Mouse (Mus musculus) cerebellum, postnatal 14 days (tissue): ENCODE data around the gene Me3.

Source experiments
- DNase-seq, 2 experiments: peaks; one replicate each; pipeline ENCODE4 v3.0.0; 2021; ENCODE audit warnings: mixed read lengths in 2 of 2

Me3 gene

DNA sequence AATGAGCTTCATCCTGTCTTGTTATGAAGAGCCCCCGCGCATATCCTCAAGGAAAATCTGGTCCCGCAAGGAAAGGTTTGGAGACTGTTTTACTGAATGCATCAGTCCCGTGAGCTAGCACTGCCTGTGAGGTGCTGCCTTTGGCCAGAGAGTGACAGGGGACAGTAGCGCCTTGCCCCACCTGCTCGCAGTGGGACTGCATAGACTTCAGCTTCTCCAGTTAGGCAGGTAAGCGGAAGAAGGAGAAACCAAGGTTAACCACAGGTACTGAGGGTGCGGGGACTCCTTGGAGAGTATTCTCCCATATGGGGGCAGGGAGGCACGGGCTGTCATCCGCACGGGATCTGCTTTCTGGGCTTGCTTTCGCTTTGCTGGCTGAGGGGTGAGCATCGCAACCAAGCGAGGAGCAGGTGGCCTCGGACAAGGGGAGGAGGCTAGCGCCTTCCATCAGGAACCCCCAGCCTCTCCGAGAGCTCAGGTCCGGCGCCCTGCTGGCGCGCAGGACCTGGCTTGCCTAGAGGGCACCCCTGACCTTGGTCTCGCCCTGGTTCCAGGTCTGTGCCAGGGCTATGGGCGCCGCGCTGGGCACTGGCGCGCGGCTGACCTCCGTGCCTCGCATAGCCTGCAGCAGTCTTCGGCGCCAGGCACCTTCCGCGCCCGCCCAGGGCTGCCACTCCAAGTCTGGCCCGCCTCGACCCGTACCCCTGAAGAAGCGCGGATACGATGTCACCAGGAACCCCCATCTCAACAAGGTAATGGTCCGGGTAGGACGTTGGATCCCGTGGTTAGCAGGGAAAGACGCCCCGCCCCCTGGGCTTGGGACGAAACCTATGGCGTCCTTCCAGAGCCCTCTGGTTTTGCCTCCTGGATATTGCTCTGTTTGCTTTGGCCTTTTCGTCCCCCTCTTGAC is at the start of gene Me3:
Me3 (plus strand) TSS at position 51 of the 910 bp plus-strand sequence.
- peak; percentile 93 to 95 for DNase-seq

DNA sequence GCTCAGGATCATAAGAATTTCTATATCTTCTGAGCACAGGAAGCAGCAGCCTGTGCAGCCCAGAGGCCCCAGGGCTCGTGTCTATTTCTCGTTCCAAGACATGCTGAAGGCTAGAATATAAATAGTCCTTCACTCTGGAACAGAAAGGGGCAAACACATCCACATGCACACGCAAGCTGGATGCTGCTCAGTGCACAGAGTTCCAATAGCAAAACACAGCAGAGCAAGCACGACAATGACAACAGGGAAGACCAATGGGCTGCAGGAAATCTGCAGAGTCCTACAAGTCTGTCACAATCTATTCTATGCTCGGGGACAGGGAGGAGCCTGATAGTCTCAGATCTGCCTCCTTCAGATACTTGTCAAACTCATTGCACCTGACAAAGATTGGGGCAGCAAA is 42.2 kb upstream of the Me3 start:
- no peak for DNase-seq

DNA sequence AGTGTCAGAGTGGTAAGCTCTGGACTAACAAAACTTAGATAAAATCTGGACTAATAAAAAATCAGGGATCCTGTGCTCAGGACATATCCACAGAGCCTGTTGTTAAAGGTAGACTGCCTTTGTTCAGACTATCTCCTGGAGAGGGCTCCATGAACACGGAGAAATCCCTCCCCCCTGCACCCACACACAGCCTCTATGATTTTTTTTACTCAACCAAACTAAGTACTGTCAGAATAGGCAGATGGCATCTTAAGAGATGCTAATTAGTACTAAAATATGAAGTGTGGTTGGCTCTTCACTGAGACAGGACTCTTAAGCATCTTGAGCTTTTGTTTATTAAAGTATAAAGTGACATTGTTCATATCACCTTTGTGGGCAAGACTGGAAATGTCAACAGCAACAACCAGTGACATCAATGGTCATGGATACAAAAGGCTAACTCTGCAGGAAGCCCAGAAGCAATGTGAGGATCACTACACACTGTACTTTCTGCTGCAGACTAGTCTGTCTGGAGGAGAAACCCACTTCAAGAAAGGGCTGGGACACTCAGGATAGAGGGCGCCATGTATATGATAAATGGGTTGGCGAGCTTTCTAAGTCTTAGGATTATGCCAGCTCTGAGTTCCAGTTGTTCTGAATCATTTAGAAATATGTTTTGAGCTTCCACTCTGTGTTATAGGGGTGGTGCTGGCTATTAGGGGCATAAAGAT is 41.5 kb upstream of the Me3 start:
- no peak for DNase-seq

DNA sequence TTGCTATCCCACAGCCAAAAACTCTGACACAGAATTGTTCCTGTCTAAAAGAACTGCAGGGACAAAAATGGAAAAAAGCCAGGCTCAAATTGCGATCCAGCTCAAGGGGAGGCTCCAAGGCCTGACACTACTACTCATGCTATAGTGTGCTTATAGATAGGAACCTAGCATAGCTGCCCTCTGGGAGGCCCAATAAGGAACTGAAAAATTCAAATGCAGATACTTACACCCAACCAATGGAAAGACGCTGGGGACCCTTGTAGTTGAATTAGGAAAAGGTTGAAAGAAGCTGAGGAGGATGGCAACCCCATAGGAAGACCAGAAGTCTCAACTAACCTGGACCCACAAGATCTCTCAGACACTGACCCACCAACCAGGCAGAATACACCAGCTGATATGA is 36.4 kb upstream of the Me3 start:
- no peak for DNase-seq

DNA sequence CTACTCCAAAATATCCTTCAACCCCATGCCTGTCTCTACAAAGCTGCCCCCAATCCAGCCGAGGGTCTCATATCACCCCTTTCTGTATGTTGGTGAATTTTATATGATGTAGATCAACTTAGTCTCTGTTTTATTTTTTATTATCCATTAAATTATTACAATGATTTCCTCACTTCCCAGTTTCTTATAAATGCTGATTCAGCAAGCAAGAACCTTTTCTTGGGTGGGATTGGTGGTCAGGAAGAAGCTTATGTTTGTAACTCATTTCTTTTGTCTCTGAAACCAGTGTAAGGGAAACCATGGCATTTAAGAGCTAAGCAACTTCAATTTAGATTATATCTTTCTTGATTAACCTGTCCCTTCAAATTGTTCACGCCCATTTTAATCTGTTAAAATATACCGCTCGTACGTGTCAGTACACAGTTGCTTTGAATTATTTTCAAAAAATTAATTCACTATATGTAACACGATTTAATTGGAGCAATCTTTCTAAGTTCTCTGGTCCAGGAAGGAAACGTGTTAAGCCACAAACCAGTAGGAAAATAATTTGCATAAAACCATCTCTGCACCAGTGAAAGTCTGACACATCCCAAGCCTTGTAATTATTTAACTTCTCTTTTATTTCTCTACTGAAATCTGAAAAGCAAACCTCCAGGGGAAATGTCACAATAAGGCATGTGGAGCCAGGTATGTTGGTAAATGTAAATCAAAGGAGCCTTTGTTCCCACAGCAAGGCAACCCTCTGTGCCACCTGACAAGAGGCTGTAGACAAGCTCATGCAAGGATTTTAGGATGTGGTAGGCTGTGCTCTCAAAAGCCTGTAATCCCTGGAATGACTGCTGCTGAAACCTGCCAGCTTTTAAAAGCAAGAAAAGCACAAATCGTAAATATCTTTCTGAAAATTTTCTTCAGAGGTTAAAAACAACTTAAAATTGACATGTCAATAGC is 26.3 kb upstream of the Me3 start:
- no peak for DNase-seq

DNA sequence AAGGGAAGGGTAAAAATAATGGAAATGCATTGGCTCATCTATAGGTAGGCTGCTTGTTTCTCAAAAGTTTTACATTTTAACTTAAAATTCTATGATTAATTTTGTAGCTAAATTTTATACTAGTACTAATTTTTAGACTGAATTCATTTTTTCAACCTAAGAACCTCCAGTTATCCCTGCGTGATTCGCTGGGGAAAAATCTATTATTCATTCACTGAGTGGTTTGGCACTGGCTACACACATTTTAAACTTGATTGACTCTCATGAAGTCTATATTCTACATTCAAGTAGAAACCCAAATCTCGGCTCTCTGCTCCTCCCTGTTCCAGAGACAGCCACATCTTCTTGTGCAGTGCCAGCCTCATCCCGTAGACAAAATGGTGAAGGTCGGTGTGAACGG is 24.9 kb upstream of the Me3 start:
- DNase-seq, result no peak

DNA sequence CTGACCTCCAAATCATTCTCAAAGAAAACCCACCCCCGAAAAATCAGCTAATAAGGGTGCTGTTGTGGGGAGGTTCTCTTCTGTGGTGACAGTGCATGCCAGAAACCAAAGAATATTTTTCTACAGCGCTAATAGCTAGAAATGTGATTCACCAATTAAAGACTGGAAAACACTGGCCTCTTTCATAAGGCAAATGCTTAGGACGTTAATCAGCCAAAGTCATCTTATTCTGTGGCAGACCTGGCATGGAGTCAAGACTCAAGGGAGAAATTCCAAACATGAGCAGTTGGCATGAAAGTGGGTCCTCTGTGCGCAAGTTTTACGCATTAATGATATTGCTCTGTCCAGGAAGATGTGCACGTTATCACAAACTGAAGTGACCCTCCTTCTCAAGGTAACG is 21.0 kb upstream of the Me3 start:
- peak; percentile 23 to 44 for DNase-seq

DNA sequence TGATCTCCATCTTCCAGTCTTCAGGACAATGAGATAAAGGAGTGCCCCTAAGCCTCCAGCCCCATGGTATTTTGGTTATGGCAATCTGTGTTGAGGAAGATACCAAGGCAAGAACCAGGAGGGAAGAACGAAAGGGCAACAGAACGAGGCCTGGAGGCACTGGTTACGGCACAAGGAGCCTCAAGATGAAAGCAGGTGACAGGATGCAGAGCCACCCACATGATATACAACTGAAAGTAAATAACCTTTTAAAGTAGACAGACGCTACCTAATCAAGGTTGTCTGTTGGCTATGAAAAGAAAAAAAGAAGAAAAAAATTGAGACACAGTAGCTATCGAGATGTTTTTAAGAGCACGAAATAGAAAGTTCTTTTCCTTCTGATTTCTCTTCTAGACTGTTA is 16.0 kb upstream of the Me3 start:
- DNase-seq, result no peak

DNA sequence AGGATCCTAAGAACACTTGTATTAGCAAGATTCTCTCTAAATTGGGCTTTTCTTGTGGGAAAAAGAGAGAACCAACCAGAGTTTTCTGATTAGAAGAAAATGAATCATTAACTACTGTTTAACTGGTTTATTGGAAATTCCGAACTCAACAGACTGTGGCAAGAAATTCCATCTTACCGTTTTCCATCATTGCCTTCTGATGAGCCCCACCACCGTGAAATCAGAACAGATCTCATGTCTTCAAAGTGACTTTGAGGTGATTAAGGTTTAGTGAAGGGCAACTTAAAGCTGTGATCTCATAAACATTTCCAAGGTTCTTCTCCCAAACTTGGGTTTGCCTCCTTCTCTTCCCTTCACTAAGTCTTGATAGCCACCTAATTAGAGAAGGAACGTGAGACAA is 8.9 kb upstream of the Me3 start:
- no peak for DNase-seq

DNA sequence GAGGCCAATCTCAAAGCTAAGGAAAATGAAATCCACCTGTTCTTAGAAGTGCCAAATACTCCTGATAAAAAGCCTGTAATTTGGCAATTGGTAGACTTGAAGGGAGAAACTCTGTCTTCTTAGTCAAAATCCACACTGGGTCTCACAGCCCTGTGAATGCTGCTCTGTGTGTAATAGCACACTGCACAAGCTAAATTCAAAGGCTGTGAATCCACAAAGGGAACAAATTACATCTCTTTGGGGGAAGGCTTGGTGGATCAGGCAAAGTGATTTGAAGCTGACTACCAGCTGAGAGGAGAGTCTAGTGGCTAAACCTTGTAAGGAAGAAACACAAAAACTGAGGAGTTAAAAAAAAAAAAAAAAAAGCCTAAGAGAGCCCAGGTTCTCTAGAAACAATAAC is 4.8 kb upstream of the Me3 start:
- no peak for DNase-seq

DNA sequence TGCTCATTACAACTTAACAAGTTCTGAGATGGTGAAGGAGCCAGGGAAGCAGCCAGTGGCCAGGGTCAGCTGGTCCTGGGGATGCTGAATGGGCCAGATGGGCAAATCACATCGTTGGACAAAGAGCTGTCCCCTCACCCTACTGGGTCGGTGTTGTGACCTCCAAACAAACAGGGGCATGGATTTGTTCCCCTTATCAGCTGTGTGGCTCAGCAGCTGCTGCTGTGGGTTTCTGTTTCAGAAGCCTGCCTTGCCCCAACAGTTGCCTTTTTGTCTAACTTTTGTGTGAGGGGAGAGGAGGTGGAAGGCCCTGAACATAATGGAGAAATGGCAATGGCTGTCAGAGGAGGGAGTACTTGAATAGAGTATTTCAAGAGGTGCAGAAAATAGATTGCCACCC is 4.2 kb upstream of the Me3 start:
- no peak for DNase-seq

DNA sequence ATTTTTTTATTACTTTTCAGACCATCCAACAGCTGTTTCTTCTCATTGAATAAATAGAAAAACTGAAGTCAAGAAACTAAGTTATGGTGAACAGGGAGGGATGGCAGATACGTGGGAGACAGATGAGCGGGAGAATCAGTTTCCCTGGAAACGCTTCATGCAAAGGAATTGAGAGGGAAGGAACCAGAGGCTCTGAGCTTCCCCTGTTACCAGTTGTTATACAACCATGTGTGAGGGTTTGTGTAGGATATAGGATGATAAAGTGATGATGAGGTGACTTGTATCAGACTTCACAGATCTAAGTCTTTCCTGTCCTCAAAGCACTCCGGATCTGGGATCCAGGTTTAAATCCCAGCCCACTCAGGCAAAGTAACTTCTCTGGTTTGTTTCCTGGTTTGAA is 3.2 kb upstream of the Me3 start:
- no peak for DNase-seq

DNA sequence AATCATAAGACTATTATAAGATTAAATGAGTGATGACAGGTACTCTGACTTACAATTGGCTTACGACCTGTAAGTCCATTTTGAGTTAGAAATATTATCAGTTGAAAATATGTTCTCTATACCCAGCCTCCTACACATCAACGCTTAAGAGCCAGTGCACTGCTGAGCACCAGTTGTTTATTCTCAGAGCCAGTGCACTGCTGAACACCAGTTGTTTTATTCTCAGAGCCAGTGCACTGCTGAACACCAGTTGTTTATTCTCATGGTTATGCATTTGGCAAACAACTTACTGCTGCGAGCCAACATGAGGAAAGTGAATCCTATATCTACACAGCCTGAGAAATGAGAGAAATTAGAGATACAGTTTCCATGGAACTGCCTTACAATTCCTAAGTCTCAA is 2.3 kb upstream of the Me3 start:
- no peak for DNase-seq

DNA sequence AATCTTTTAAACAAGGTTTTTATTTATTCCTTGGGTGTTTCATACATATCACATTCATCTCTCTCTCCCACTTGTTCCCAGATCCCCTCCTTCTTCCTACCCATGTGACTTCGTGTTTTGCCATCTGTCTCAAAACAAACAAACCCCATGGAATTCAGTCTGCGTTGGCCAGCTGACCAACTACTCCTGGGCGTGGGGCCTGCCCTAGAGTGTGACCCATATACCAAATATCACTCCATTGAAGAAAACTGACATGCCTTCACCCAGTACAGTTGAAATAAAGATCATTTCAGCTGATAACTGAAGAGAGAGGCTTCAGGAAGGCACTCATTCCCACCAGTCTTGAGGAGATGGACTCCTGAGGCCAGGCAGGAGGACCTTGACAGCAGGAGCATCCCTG is 1.4 kb upstream of the Me3 start:
- DNase-seq, result peak; percentile 58 to 64

DNA sequence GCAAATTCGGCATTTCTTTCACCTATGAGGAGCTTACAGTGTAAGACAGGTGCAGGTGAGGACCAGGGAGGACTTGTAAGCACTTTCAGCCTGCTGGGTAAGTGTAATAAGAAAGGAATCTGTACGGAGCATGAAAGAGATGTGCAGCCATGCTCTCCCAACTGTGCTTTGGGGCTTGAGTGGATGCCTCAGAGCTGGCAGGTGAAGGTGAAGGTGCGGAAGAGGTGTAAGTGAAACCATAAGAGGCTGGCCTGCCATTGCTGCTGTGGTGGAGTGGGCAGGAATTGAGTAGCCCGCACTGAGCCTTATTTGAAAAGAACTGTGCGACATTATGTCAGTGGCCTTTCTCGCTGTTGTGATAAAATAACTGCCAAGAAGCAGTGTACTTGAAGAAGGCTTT is 8.3 kb downstream of the Me3 start:
- no peak for DNase-seq

DNA sequence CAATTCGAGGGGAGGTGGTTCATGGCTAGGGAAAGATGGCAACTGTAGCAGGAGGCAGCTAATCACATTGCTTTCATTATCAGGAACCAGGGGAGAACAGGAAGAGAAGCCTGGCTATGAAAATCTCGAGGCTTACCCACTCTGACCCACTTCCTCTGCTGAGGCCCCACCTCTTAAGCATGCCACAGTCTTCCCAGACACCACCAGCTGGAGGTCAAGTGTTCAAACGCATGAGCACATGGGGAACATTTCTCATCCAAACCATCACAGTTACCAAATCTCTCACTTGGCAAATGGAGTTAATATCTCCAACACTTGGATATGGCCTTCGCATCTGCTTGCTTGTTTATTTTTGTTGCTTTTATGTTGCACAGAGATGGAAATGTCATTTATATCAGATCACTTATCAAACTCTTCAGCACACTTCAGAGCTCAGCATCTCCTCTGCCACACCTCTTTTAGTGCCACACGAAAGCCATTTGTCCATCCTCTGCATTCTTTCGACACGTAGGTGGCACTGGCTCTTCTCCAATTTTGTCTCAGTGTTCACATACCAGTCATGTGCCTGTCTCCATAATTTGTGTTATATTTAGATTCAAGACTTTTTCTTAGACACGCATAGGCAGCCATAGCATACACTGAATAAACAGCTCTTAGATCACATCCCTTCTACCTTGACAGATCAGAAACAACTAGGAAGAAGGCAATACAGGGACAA is 8.9 kb downstream of the Me3 start:
- peak in 1 of 2 experiments; percentile 28 for DNase-seq

DNA sequence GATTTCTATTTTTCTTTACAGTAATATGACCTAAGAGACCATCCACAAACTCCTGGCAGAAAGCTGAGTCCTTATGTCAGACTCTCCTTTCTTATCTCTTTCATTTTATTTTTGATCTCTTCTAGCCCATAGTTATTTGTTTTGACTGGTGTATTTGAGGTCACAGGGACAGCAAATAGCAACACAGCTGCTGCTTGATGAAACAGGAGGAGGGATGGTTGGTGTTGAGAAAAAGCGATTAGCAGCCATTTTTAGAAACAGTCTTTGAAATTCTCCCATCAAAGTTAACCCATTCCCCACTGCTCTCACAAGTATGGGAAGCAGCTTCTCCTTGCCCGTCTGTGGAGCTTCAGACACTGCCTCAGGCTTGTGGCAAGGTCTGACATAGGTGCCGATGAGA is 12.8 kb downstream of the Me3 start:
- DNase-seq, result no peak

DNA sequence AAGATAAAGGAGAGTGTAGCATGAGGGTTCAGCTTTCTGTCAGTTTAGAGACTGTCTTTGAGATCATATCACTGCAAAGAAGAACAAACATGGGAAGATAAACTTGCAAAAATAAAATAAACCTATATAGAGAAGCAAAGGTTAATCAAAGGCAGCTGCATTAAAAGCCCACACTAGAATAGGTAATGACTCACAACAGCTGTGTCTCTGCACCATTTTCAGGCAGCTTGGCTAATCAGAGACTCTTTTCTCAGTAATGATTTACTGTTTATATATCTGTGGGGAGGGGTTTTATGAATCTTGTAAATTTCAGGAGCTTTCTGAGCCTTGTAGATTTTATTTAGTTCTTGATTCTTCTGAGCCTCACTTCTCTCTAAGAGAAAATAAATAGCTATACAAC is 15.7 kb downstream of the Me3 start:
- no peak for DNase-seq

DNA sequence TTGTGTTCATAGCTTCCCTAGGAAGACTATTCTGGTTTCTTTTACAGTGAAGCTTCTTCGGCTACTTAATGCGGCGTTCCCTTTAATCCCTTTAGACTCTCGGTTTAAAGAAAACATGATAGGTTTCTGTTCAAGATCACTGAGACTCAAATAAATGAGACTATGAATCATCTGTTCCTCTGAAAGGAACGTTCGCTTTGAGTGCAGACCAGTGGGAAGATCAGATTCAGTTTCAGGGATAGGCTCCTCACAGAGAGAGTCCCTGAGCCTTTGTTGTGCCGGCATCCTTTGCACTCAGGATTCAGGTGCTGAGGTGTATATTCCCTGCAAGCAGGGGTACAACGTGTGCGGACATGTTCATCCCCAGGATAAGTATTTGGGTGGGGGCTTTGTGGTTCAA is 25.0 kb downstream of the Me3 start:
- DNase-seq, result no peak

DNA sequence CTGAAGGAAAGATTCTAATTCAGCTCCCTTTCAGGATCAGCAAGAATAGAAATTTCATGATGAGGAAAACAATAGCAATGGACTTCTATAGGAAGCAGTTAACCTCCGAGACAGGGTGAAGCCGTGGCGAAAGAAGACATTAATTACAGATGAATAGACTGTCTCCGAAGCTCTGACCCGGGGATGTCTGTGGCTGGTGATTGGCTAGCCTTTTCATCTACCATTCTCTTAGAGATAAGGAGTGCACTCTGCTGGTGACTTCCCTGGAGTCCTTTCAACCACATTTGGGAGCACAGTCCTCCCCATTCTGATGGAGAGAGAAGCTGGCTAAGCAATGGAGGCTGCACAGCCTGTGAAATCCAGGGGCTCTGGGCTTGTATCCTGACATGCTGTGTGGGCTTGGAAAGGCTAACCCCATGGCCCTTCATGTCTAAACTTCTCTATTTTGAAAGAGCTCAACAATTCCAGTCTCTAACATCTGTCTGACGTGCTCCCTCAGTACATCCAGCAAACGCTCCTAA is 25.6 kb downstream of the Me3 start:
- DNase-seq, result no peak

DNA sequence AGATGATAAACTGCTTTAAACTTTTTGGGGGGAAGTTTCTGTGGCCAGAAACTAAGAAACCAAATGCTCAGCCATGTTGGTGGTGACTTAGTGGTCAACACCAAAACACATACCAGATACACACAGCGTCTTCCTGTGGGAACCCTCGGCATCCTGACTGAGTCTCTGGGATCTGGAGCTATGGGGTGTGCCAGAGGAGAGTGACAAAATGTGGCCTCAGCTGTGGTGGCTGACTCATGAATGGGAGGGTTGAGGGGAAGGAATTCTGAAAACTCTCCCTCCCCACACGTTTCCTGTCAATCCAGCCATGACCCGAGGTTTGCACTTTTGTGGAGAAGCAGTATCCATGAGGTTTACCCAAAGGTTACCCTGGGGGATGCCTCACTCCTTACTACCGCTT is 32.0 kb downstream of the Me3 start:
- DNase-seq, result no peak

DNA sequence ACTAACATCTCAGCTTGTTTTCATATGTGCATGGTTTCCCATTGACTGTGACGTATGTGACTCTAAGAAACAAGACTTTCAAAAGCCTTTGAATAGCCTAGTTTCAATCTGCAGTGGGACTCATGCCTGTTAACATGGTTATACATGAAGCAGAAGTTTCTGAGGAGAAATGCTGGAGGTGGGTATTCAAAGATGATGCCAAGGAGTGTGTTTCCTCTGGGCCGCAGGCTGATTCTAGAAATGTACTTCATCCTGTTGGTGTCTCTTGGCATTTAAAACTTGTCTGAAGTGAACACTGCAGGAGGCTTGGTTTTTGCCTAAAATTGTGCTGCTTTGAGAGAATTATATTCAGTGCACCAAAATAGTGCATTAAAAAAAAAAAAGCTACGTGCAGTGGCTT is 34.2 kb downstream of the Me3 start:
- no peak for DNase-seq
